Mouse (Mus musculus) myocyte (in vitro differentiated cells): ENCODE measurements around the gene Acvr2b.

Source experiments
- CEBPB ChIP-seq: IDR thresholded peaks from 2 replicates; pipeline ENCODE4 v1.6.1; 2011; ENCODE audit warnings: mild to moderate bottlenecking, moderate library complexity; ENCODE audit not compliant: poor library complexity, insufficient read depth, severe bottlenecking
- E2F4 ChIP-seq: IDR thresholded peaks from one replicate; pipeline ENCODE4 v1.6.1; 2011; ENCODE audit warnings: mild to moderate bottlenecking, control low read depth, moderate library complexity; ENCODE audit not compliant: insufficient read depth
- MAX ChIP-seq: IDR thresholded peaks from one replicate; pipeline ENCODE4 v1.6.1; 2011; ENCODE audit warnings: low read depth, mild to moderate bottlenecking, control low read depth
- MYOD1 ChIP-seq, 3 experiments: IDR thresholded peaks; one replicate each; pipeline ENCODE4 v1.6.1; 2011; ENCODE audit warnings: control low read depth in 2 of 3, low read depth in 2 of 3, mild to moderate bottlenecking in 2 of 3, moderate library complexity in 1 of 3; ENCODE audit not compliant: insufficient read length in 2 of 3, control insufficient read depth in 1 of 3
- MYOG ChIP-seq, 3 experiments: IDR thresholded peaks; one replicate each; pipeline ENCODE4 v1.6.1; 2011; ENCODE audit warnings: control low read depth in 2 of 3, low read depth in 2 of 3, mild to moderate bottlenecking in 2 of 3; ENCODE audit not compliant: insufficient read length in 2 of 3, control insufficient read depth in 1 of 3, insufficient read depth in 1 of 3
- POLR2A ChIP-seq: IDR thresholded peaks from one replicate; pipeline ENCODE4 v1.6.1; 2011; ENCODE audit warnings: low read depth, mild to moderate bottlenecking, control low read depth, moderate library complexity; ENCODE audit not compliant: insufficient read length
- POLR2AphosphoS2 ChIP-seq: IDR thresholded peaks from one replicate; pipeline ENCODE4 v1.6.1; 2011; ENCODE audit warnings: low read depth, control low read depth; ENCODE audit not compliant: insufficient read length
- REST ChIP-seq: IDR thresholded peaks from one replicate; pipeline ENCODE4 v1.6.1; 2011; ENCODE audit warnings: mild to moderate bottlenecking, control low read depth, moderate library complexity; ENCODE audit not compliant: insufficient read depth, insufficient read length
- SRF ChIP-seq: IDR thresholded peaks from one replicate; pipeline ENCODE4 v1.6.1; 2011; ENCODE audit warnings: low read depth; ENCODE audit not compliant: control insufficient read depth, insufficient read length
- TCF12 ChIP-seq: IDR thresholded peaks from one replicate; pipeline ENCODE4 v1.6.1; 2011; ENCODE audit warnings: mild to moderate bottlenecking, control low read depth; ENCODE audit not compliant: poor library complexity, insufficient read depth, severe bottlenecking
- USF1 ChIP-seq: IDR thresholded peaks from one replicate; pipeline ENCODE4 v1.6.1; 2011; ENCODE audit warnings: low read depth, mild to moderate bottlenecking, control low read depth, moderate library complexity

- TF ChIP-seq POLR2A, result no peak
- TF ChIP-seq POLR2AphosphoS2, result no peak
- TF ChIP-seq E2F4, result no peak
- TF ChIP-seq USF1, result no peak
- TF ChIP-seq TCF12, result no peak
- TF ChIP-seq MYOD1 (IDR thresholded peaks at IDR 0.05; ENCODE audit: control insufficient read depth in 1 of 3, insufficient read length in 2 of 3, low read depth in 2 of 3), result no peak
- no peak for TF ChIP-seq MYOG (IDR thresholded peaks at IDR 0.05; ENCODE audit: control insufficient read depth in 1 of 3, insufficient read depth in 1 of 3, insufficient read length in 2 of 3, low read depth in 2 of 3)
- no peak for TF ChIP-seq REST
- no peak for TF ChIP-seq MAX
- TF ChIP-seq CEBPB, result no peak
- no peak for TF ChIP-seq SRF
Observed at GRCm38 (mm10) chr9:119484420-119484819, 82.5 kb downstream of the Acvr2b start.
